Mouse (Mus musculus) Patski (cell line): ENCODE data around the gene Stag1. TPM values are rescaled to one million over a fixed set of nuclear protein-coding genes. Genes with fewer than 3 reads are reported as not detected.
"Not testable (repeated sequence)": the region's sequence is repeated elsewhere in the genome, so short reads cannot be mapped to it uniquely, and the experiment has no call there.

ENCODE experiments used
- ATAC-seq: fragments of 100-300 bp; one replicate; pipeline ENCODE4 v1.8.0; 2021
- CTCF ChIA-PET: fragments of 350-600 bp; sonication (Branson Sonifier 250); formaldehyde crosslinking; loops from one replicate; lab custom pipeline; 2022; ENCODE audit warnings: inconsistent platforms; lab: Charles Lee
- POLR2A ChIA-PET: fragments of 350-600 bp; sonication (Branson Sonifier 250); formaldehyde crosslinking; loops from one replicate; lab custom pipeline; 2022; ENCODE audit warnings: antibody characterized with exemption, inconsistent platforms; lab: Charles Lee
- DNase-seq: peaks from one replicate; pipeline ENCODE4 v3.0.0-alpha.2; 2011; ENCODE audit warnings: low read depth, low spot score
- H3K27me3 ChIP-seq: fragments of 371-371 bp; one replicate; pipeline ENCODE4 v1.5.1; 2021
- CTCF ChIP-seq: fragments of 100-300 bp; IDR thresholded peaks from one replicate; pipeline ENCODE4 v1.5.1; 2021
- in situ Hi-C: fragments of 300-500 bp; cut with MboI; formaldehyde crosslinking; loops from 3 replicates; pipeline ENCODE4 v1.11.1; 2018; ENCODE audit warnings: low pct_unique_long_range_greater_than_20kb, mixed read lengths
- polyA plus RNA-seq: library from polyadenylated mRNA; unstranded; gene quantifications from one replicate; pipeline ENCODE4 v1.2.3, GENCODE M21; 2021

Gene Stag1
- polyA plus RNA-seq, 1 experiment from 2014 or later: 29.1 TPM

DNA sequence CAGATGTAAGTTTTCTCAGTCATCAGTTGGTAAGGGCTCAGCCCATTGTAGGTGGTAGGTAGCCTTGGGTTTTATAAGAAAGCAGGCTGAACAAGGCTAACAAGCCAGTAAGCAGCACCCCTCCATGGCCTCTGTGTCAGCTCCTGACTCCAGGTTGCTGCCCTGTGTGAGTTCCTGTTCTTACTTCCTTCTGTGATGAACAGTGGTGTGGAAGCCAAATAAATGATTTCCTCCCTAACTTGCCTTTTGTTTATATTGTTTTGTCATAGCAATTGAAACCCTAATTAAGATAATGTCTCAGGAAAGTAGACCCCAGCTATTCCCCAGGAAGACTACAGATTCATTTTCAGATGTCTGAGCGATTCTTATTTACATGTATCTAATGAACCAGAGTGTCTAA lies 134.2 kb downstream of the Stag1 start:
- TF ChIP-seq CTCF: no peak
- ChIA-PET CTCF (no interaction called here), POLR2A (no interaction called here)
- in situ Hi-C loops: no loop called here
- DNase-seq: no peak
- H3K27me3 ChIP-seq: no peaks in the 10 kb centered on the region
- ATAC-seq: no peak

DNA sequence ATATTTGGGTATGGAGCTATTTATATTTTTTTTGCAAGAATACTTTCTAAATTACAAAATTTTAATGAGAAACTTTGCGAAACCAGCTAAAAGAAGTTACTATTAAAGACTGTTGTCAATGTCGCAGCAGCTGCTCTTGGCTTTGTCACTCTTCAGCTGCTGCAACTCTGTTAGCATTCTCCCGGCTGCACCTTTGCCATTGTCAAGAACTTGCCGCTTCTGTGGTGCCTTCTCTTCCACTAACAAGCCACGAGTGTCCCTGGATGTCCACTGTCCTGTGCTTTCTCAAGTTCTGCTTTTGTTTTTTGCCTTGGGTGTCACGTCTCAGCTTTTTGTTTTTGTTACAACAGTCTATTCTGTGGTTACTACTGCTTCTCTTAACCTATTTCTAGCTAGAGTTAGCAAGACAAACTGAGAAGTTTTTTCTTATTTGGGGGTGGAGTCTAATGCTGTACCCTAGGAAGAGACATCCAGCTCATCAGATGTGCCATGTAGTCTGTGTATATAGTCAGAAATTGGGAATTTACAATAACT lies 136.4 kb downstream of the Stag1 start:
- H3K27me3 ChIP-seq: no peaks in the 10 kb centered on the region
- TF ChIP-seq CTCF: no peak
- ChIA-PET POLR2A (no interaction called here), CTCF (interaction anchor here (1.0 to 1.4 kb wide), 2 partner anchors 12 to 176 kb away, joined by 3 read pairs; no protein-coding TSS in a partner anchor)
- DNase-seq: no peak
- ATAC-seq: no peak
- in situ Hi-C loops: no loop called here

- DNase-seq (no peak), ATAC-seq (no peak)
- H3K27me3 ChIP-seq: no peaks in the 10 kb centered on the region
- POLR2A ChIA-PET: interaction anchor here (0.8 kb wide), 1 partner anchor 38 kb away, joined by 6 read pairs; no protein-coding TSS in a partner anchor
- no peak for TF ChIP-seq CTCF
- CTCF ChIA-PET: interaction anchor here (1.0 to 1.3 kb wide), 3 partner anchors 12 to 93 kb away, joined by 3 to 4 read pairs (median 4); no protein-coding TSS in a partner anchor
- in situ Hi-C loops: no loop called here
Observed at GRCm38 (mm10) chr9:100735993-100736645, 138.5 kb downstream of the Stag1 start.

DNA sequence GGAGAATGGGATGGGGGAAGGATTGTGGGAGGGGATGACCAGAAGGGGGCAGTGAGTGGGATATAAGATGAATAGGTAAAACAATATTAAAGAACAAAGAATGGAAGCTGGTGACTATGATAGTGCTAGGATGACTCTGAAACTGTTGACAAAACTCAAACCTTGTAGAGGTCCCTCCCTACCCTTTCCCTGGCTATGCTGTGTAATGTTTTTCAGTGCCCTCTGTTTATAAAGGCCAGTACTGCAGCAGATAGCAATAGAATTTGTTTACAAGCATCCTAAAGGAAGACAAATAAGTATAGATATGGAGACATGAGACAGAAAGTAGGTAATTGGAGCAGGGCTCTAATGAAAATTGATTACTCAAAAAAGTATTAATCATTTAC lies 139.0 kb downstream of the Stag1 start:
- TF ChIP-seq CTCF: peak; percentile 15
- in situ Hi-C loops: no loop called here
- no peaks in the 10 kb centered on the region for H3K27me3 ChIP-seq
- DNase-seq (no peak), ATAC-seq (no peak)
- ChIA-PET CTCF (interaction anchor here (1.0 to 1.1 kb wide), 2 partner anchors 11 to 93 kb away, joined by 3 to 4 read pairs; no protein-coding TSS in a partner anchor), POLR2A (interaction anchor here (0.8 kb wide), 1 partner anchor 38 kb away, joined by 6 read pairs; no protein-coding TSS in a partner anchor)

GRCm38 (mm10) chr9:100777238-100777637 lies 179.6 kb downstream of the Stag1 start:
- ATAC-seq: not testable (repeated sequence)

GRCm38 (mm10) chr9:100865984-100866383 lies 268.4 kb downstream of the Stag1 start:
- ATAC-seq (no peak), DNase-seq (no peak)
- no peak for TF ChIP-seq CTCF
- ChIA-PET POLR2A (interaction anchor here (1.5 kb wide), 1 partner anchor 10 kb away, joined by 6 read pairs; no protein-coding TSS in a partner anchor), CTCF (interaction anchor here (1.1 to 1.3 kb wide), 2 partner anchors 11 to 36 kb away, joined by 3 read pairs; no protein-coding TSS in a partner anchor)
- in situ Hi-C loops: no loop called here
- no peaks in the 10 kb centered on the region for H3K27me3 ChIP-seq

More at GRCm38 (mm10) chr9:100777238-100777637, 179.6 kb downstream of the Stag1 start:
- CTCF ChIA-PET, in situ Hi-C loops, H3K27me3 ChIP-seq, POLR2A ChIA-PET, DNase-seq: not testable (repeated sequence)

- in situ Hi-C loops: no loop called here
- ChIA-PET POLR2A (no interaction called here), CTCF (interaction anchor here (1.5 kb wide), 1 partner anchor 16 kb away, joined by 3 read pairs; no protein-coding TSS in a partner anchor)
- ATAC-seq (no peak), DNase-seq (no peak)
- H3K27me3 ChIP-seq: no peaks in the 10 kb centered on the region
- TF ChIP-seq CTCF: no peak
Observed at GRCm38 (mm10) chr9:100869635-100870034, 272.0 kb downstream of the Stag1 start.

GRCm38 (mm10) chr9:100896111-100896510 lies 298.5 kb downstream of the Stag1 start:
- no peak for TF ChIP-seq CTCF
- DNase-seq: no peak
- in situ Hi-C loops: no loop called here
- CTCF ChIA-PET: interaction anchor here (0.6 kb wide), 1 partner anchor 21 kb away, joined by 3 read pairs; no protein-coding TSS in a partner anchor
- POLR2A ChIA-PET: no interaction called here
- no peaks in the 10 kb centered on the region for H3K27me3 ChIP-seq
- ATAC-seq: no peak

DNA sequence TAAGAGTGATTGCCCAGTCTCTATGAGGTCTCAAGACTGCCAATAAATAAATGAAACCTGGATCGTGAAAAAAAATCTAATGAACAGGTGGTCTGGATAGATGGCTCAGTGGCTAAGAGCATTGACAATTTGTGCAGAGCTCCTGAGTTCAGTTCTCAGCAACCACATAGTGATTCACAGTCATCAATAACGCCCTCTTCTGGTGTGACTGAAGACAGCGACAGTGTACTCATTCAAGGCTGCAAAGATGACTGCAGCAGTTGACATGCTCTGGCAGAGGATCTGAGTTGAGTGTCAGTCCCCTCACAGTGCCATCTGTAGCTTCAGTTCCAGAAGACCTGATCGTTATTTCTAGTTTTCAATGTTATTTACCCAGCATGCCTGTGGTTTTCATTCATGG lies 300.4 kb downstream of the Stag1 start:
- ChIA-PET CTCF (interaction anchor here (0.9 to 1.3 kb wide), 4 partner anchors 8 to 255 kb away, joined by 3 to 7 read pairs (median 4); no protein-coding TSS in a partner anchor), POLR2A (no interaction called here)
- DNase-seq: no peak
- no peak for ATAC-seq
- TF ChIP-seq CTCF: peak; percentile 53
- in situ Hi-C loops: no loop called here
- H3K27me3 ChIP-seq: no peaks in the 10 kb centered on the region

DNA sequence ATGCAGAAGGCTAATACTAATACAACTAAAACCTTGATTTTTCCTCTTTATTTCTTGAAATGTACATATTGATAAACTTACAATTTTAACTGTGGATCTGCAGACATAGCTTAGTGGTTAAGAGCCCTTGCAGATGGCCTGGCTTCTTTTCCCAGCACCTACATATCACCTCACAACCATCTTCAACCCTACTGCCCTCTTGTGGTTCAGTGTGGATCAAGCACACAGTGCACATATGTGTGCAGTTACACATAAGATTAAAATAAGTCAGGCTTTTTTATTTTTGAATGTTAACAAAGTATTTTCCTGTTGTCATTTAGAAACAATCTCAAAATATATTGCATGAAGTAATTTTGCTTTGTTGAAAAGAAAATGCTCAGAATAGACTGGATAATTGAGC lies 312.8 kb downstream of the Stag1 start:
- TF ChIP-seq CTCF: peak; percentile 33
- ChIA-PET POLR2A (no interaction called here), CTCF (interaction anchor here (1.0 to 3.6 kb wide), 3 partner anchors 9 to 266 kb away, joined by 3 to 20 read pairs (median 5); no protein-coding TSS in a partner anchor)
- no peak for ATAC-seq
- H3K27me3 ChIP-seq: no peaks in the 10 kb centered on the region
- in situ Hi-C loops: loop anchor here (5.0 to 10.0 kb wide), 2 partner anchors 263 to 386 kb away; no protein-coding TSS in a partner anchor
- no peak for DNase-seq
